Mouse (Mus musculus) kidney, adult 2 months (tissue): ENCODE measurements around the gene Zfp275. TPM values are rescaled to one million over a fixed set of nuclear protein-coding genes. Genes with fewer than 3 reads are reported as not detected.
"Not testable (repeated sequence)": the region's sequence is repeated elsewhere in the genome, so short reads cannot be mapped to it uniquely, and the experiment has no call there.

Experiments
- DNase-seq: peaks from one replicate; pipeline ENCODE4 v3.0.0; 2021
- H3K27ac ChIP-seq: fragments of 200-500 bp; 2 replicates; pipeline ENCODE4 v1.5.1; 2012; ENCODE audit warnings: low read depth, low read length, control low read depth, inconsistent platforms; ENCODE audit not compliant: insufficient read depth
- H3K27me3 ChIP-seq: fragments of 200-500 bp; replicated peaks from 2 replicates; pipeline ENCODE4 v1.6.1; 2012; ENCODE audit warnings: mild to moderate bottlenecking, moderate library complexity, low read length, inconsistent platforms; ENCODE audit not compliant: control insufficient read depth, insufficient read depth
- H3K36me3 ChIP-seq: fragments of 200-500 bp; 2 replicates; pipeline ENCODE4 v1.6.1; 2012; ENCODE audit warnings: mild to moderate bottlenecking, moderate library complexity, low read length, inconsistent platforms; ENCODE audit not compliant: control insufficient read depth, insufficient read depth
- H3K4me1 ChIP-seq: fragments of 200-500 bp; 2 replicates; pipeline ENCODE4 v1.6.1; 2011; ENCODE audit warnings: low read length; ENCODE audit not compliant: control insufficient read depth, insufficient read depth
- H3K4me3 ChIP-seq: fragments of 200-500 bp; 2 replicates; pipeline ENCODE4 v1.5.1; 2011; ENCODE audit warnings: mild to moderate bottlenecking, low read depth, low read length, control low read depth; ENCODE audit not compliant: insufficient read depth
- CTCF ChIP-seq: fragments of 200-500 bp; conservative IDR thresholded peaks from 2 replicates; pipeline ENCODE4 v1.5.1; 2011; ENCODE audit warnings: low read depth, mild to moderate bottlenecking, control low read depth, low read length, moderate library complexity, mixed read lengths; ENCODE audit not compliant: insufficient read depth, insufficient read length
- POLR2A ChIP-seq: fragments of 200-500 bp; IDR thresholded peaks from one replicate; pipeline ENCODE4 v1.6.1; 2011; ENCODE audit warnings: low read depth, low read length, control low read depth
- WGBS: fragments of 180-500 bp; shearing (Covaris S2); methylation state at CpG from one replicate; pipeline ENCODE4 v1.1.7; 2018; 5-methylcytosine and 5-hydroxymethylcytosine counted together
- polyA plus RNA-seq: library from polyadenylated mRNA; depleted of rRNA; stranded (reverse); fragments of >200 nt; gene quantifications from 2 replicates; pipeline ENCODE4 v1.2.3, GENCODE M21; 2012; rRNA removed

Zfp275 gene
- polyA plus RNA-seq, 1 experiment, result 6.8 TPM

GRCm38 (mm10) chrX:73363291-73363690 lies 20.9 kb downstream of the Zfp275 start:
- Histone ChIP-seq H3K27me3 (no peaks in the 10 kb centered on the region), H3K36me3 (no peaks in the 10 kb centered on the region), H3K4me3 (no peak overlapping the region), H3K4me1 (no peaks in the 10 kb centered on the region), H3K27ac (no peak overlapping the region)
- no peak for TF ChIP-seq CTCF
- TF ChIP-seq POLR2A, result no peak
- no peak for DNase-seq

GRCm38 (mm10) chrX:73384419-73384818 lies 42.0 kb downstream of the Zfp275 start:
- no peak for DNase-seq
- 72% methylated on average over 6 of the region's 6 CpGs for WGBS
- Histone ChIP-seq H3K4me3 (no peak overlapping the region), H3K27ac (no peak overlapping the region), H3K36me3 (no peaks in the 10 kb centered on the region), H3K4me1 (no peaks in the 10 kb centered on the region), H3K27me3 (no peaks in the 10 kb centered on the region)
- no peak for TF ChIP-seq CTCF
- no peak for TF ChIP-seq POLR2A

GRCm38 (mm10) chrX:73384924-73385323 lies 42.5 kb downstream of the Zfp275 start:
- 11% methylated on average over 1 of the region's 1 CpGs for WGBS
- no peak overlapping the region for H3K27ac ChIP-seq
- H3K36me3 ChIP-seq, result no peaks in the 10 kb centered on the region
- H3K4me3 ChIP-seq, result no peak overlapping the region
- no peak for DNase-seq
- H3K4me1 ChIP-seq, result no peaks in the 10 kb centered on the region
- TF ChIP-seq POLR2A, result no peak
- no peak for TF ChIP-seq CTCF
- no peaks in the 10 kb centered on the region for H3K27me3 ChIP-seq

- DNase-seq, result no peak
- WGBS, result 86% methylated on average over 4 of the region's 4 CpGs
Measured at GRCm38 (mm10) chrX:73391481-73391880, 49.1 kb downstream of the Zfp275 start.

GRCm38 (mm10) chrX:73396446-73396845 lies 54.0 kb downstream of the Zfp275 start:
- TF ChIP-seq CTCF (no peak), POLR2A (no peak)
- no peak for DNase-seq
- Histone ChIP-seq H3K4me1 (no peaks in the 10 kb centered on the region), H3K27ac (no peak overlapping the region), H3K27me3 (no peaks in the 10 kb centered on the region), H3K36me3 (no peaks in the 10 kb centered on the region), H3K4me3 (no peak overlapping the region)
- WGBS, result 100% methylated on average over 1 of the region's 1 CpGs

More at GRCm38 (mm10) chrX:73391481-73391880, 49.1 kb downstream of the Zfp275 start:
- Histone ChIP-seq H3K27ac (no peak overlapping the region), H3K4me1 (no peaks in the 10 kb centered on the region), H3K36me3 (no peaks in the 10 kb centered on the region), H3K27me3 (no peaks in the 10 kb centered on the region), H3K4me3 (no peak overlapping the region)
- TF ChIP-seq CTCF, result no peak
- TF ChIP-seq POLR2A, result no peak

GRCm38 (mm10) chrX:73398636-73399035 lies 56.2 kb downstream of the Zfp275 start, which contains the start of gene Gm18336:
Gm18336 (minus strand) TSS chrX:73398736.
- not testable (repeated sequence) for H3K36me3 ChIP-seq, H3K4me3 ChIP-seq, H3K27me3 ChIP-seq, H3K4me1 ChIP-seq, DNase-seq, H3K27ac ChIP-seq
- WGBS, result 57% methylated on average over 1 of the region's 2 CpGs

GRCm38 (mm10) chrX:73400951-73401350 lies 58.5 kb downstream of the Zfp275 start:
- TF ChIP-seq POLR2A (no peak), CTCF (no peak)
- H3K4me1 ChIP-seq, result no peaks in the 10 kb centered on the region
- no peaks in the 10 kb centered on the region for H3K27me3 ChIP-seq
- no peak for DNase-seq
- no peaks in the 10 kb centered on the region for H3K36me3 ChIP-seq
- WGBS, result 93% methylated on average over 20 of the region's 20 CpGs
- no peak overlapping the region for H3K27ac ChIP-seq
- H3K4me3 ChIP-seq, result no peak overlapping the region

GRCm38 (mm10) chrX:73401616-73402015 lies 59.2 kb downstream of the Zfp275 start:
- TF ChIP-seq POLR2A, result no peak
- TF ChIP-seq CTCF, result no peak
- no peaks in the 10 kb centered on the region for H3K36me3 ChIP-seq
- no peaks in the 10 kb centered on the region for H3K27me3 ChIP-seq
- no peaks in the 10 kb centered on the region for H3K4me1 ChIP-seq
- H3K4me3 ChIP-seq, result no peak overlapping the region
- 98% methylated on average over 12 of the region's 12 CpGs for WGBS
- no peak for DNase-seq
- no peak overlapping the region for H3K27ac ChIP-seq

Other genes with a start within 250 kb of the Zfp275 start
- 0.08 and 0.22 TPM in 2 replicates for gene Xlr3a, start 245.5 kb upstream of the Zfp275 start, polyA plus RNA-seq
- 0.07 TPM in 1 of 2 replicates, not detected in the other for gene Gm14685, start 225.6 kb upstream of the Zfp275 start, polyA plus RNA-seq
- gene Xlr5b, start 193.8 kb upstream of the Zfp275 start, polyA plus RNA-seq, result not detected in 2 replicates
- gene DXBay18, start 193.2 kb upstream of the Zfp275 start, polyA plus RNA-seq, result 0.16 TPM in 1 of 2 replicates, not detected in the other
- gene Spin2d, start 165.6 kb upstream of the Zfp275 start, polyA plus RNA-seq, result not detected in 2 replicates
- gene Xlr3b, start 150.4 kb upstream of the Zfp275 start, polyA plus RNA-seq, result 0.56 and 1.5 TPM in 2 replicates
- gene Xlr4b, start 128.3 kb upstream of the Zfp275 start, polyA plus RNA-seq, result 0.38 TPM in 1 of 2 replicates, not detected in the other
- gene F8a, start 114.3 kb upstream of the Zfp275 start, polyA plus RNA-seq, result 7.6 and 9.9 TPM in 2 replicates
- gene Xlr4c, start 99.5 kb upstream of the Zfp275 start, polyA plus RNA-seq, result not detected in 2 replicates
- not detected in 2 replicates for gene Xlr3c, start 77.2 kb upstream of the Zfp275 start, polyA plus RNA-seq
- gene Xlr5a, start 49.6 kb upstream of the Zfp275 start, polyA plus RNA-seq, result not detected in 2 replicates
- 0.11 TPM in 1 of 2 replicates, not detected in the other for gene Xlr5c, start 49.6 kb upstream of the Zfp275 start, polyA plus RNA-seq
- not detected in 2 replicates for gene Gm45015, start 5.8 kb upstream of the Zfp275 start, polyA plus RNA-seq
- gene Gm18336, start 56.1 kb downstream of the Zfp275 start, polyA plus RNA-seq, result 0.04 TPM in 1 of 2 replicates, not detected in the other
- 0.06 TPM in 1 of 2 replicates, not detected in the other for gene Zfp92, start 68.5 kb downstream of the Zfp275 start, polyA plus RNA-seq
- gene Trex2, start 92.7 kb downstream of the Zfp275 start, polyA plus RNA-seq, result not detected in 2 replicates
- gene Haus7, start 116.4 kb downstream of the Zfp275 start, polyA plus RNA-seq, result 12.9 and 13.8 TPM in 2 replicates
- 277 and 333 TPM in 2 replicates for gene Bgn, start 141.0 kb downstream of the Zfp275 start, polyA plus RNA-seq
- gene Atp2b3, start 160.5 kb downstream of the Zfp275 start, polyA plus RNA-seq, result 0.11 and 0.13 TPM in 2 replicates